Mouse (Mus musculus) heart, embryonic 12.5 days (tissue): ENCODE results near the gene Bcl2l15. TPM values are rescaled to one million over a fixed set of nuclear protein-coding genes. Genes with fewer than 3 reads are reported as not detected.

Experiments used
- ATAC-seq: fragments of 200-750 bp; cut with Nextera tagmentation; 2 replicates; pipeline ENCODE4 v1.8.0; 2017; ENCODE audit warnings: moderate TSS enrichment, moderate library complexity; ENCODE audit not compliant: insufficient number of reproducible peaks, low FRiP score
- H3K27ac ChIP-seq: fragments of 300-500 bp; sonication (generic); 2 replicates; pipeline ENCODE4 v1.5.1; 2016; ENCODE audit warnings: mild to moderate bottlenecking, moderate library complexity; ENCODE audit not compliant: poor library complexity, severe bottlenecking
- H3K27me3 ChIP-seq: fragments of 300-500 bp; sonication (generic); replicated peaks from 2 replicates; pipeline ENCODE4 v1.6.1; 2016; ENCODE audit warnings: mild to moderate bottlenecking, moderate library complexity
- H3K36me3 ChIP-seq: fragments of 300-500 bp; sonication (generic); 2 replicates; pipeline ENCODE4 v1.6.1; 2016; ENCODE audit warnings: mild to moderate bottlenecking, moderate library complexity
- H3K4me1 ChIP-seq: fragments of 300-500 bp; sonication (generic); replicated peaks from 2 replicates; pipeline ENCODE4 v1.6.1; 2016; ENCODE audit warnings: mild to moderate bottlenecking
- H3K4me2 ChIP-seq: fragments of 300-500 bp; sonication (generic); 2 replicates; pipeline ENCODE4 v1.6.1; 2016; ENCODE audit warnings: mild to moderate bottlenecking, moderate library complexity
- H3K4me3 ChIP-seq: fragments of 300-500 bp; sonication (generic); 2 replicates; pipeline ENCODE4 v1.5.1; 2016; ENCODE audit warnings: mild to moderate bottlenecking
- H3K9ac ChIP-seq: fragments of 300-500 bp; sonication (generic); 2 replicates; pipeline ENCODE4 v1.6.1; 2016; ENCODE audit warnings: mild to moderate bottlenecking, moderate library complexity
- H3K9me3 ChIP-seq: fragments of 300-500 bp; sonication (generic); replicated peaks from 2 replicates; pipeline ENCODE4 v1.6.1; 2016; ENCODE audit warnings: mild to moderate bottlenecking, moderate library complexity
- WGBS: fragments of 180-500 bp; shearing (Covaris S2); methylation state at CpG from one replicate; pipeline ENCODE4 v1.1.7; 2016; 5-methylcytosine and 5-hydroxymethylcytosine counted together
- polyA plus RNA-seq: library from polyadenylated mRNA; unstranded; fragments of >200 nt; fragmentation: Nextera tagmentation; extraction: Ambion mirVana; gene quantifications from 2 replicates; pipeline ENCODE4 v1.2.1, GENCODE M21; 2016

Bcl2l15 gene
- polyA plus RNA-seq, 1 experiment from 2014 or later: 0.32 TPM

GRCm38 (mm10) chr3:103872663-103873098 lies 40.3 kb downstream of the Bcl2l15 start:
- WGBS: 58% methylated on average over 3 of the region's 3 CpGs
- H3K4me2 ChIP-seq: no peak overlapping the region
- no peak overlapping the region for H3K27ac ChIP-seq
- no peaks in the 10 kb centered on the region for H3K9me3 ChIP-seq
- H3K4me1 ChIP-seq: no peaks in the 10 kb centered on the region
- ATAC-seq: no peak
- no peak overlapping the region for H3K4me3 ChIP-seq
- H3K9ac ChIP-seq: no peak overlapping the region
- H3K27me3 ChIP-seq: peaks cover 2% of the 10 kb centered on the region; the same call in 1 of the 2 replicates
- no peaks in the 10 kb centered on the region for H3K36me3 ChIP-seq

- H3K9ac ChIP-seq: no peak overlapping the region
- H3K4me2 ChIP-seq: no peak overlapping the region
- 54% methylated on average over 7 of the region's 7 CpGs for WGBS
- H3K4me1 ChIP-seq: no peaks in the 10 kb centered on the region
- no peak overlapping the region for H3K27ac ChIP-seq
- H3K9me3 ChIP-seq: no peaks in the 10 kb centered on the region
- no peak overlapping the region for H3K4me3 ChIP-seq
- no peaks in the 10 kb centered on the region for H3K36me3 ChIP-seq
- H3K27me3 ChIP-seq: peaks cover 2% of the 10 kb centered on the region; the same call in 1 of the 2 replicates
- ATAC-seq: no peak
Observed at GRCm38 (mm10) chr3:103874329-103874728, 41.9 kb downstream of the Bcl2l15 start.

- H3K27me3 ChIP-seq: no peaks in the 10 kb centered on the region
- H3K9ac ChIP-seq: no peak overlapping the region
- H3K9me3 ChIP-seq: no peaks in the 10 kb centered on the region
- H3K4me1 ChIP-seq: 0 out of 2 replicates have a peak, but pooled peaks cover 3% of the 10 kb centered on the region
- no peak overlapping the region for H3K4me2 ChIP-seq
- no peak overlapping the region for H3K4me3 ChIP-seq
- no peak for ATAC-seq
- no peaks in the 10 kb centered on the region for H3K36me3 ChIP-seq
- H3K27ac ChIP-seq: no peak overlapping the region
- WGBS: 71% methylated on average over 11 of the region's 11 CpGs
Observed at GRCm38 (mm10) chr3:103885946-103886345, 53.5 kb downstream of the Bcl2l15 start.

DNA sequence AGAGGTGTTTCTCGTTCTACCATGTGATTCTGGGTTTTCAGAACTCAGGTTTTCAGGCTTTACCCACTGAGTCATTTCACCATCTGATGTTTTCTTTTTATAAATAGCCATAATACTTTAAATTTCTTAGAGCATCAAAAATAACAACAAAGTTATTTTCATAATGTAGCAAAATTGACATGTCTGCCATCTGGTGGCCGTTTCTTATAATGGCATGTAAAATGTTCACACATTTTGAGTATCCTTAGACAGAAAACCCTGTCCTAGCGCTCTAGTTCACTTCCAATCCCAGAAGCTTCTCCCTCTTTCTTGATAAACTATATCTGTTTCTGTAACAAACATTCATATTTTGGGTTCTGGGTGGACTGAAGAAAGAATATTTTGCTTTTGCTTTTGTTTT lies 55.2 kb downstream of the Bcl2l15 start:
- no peaks in the 10 kb centered on the region for H3K4me1 ChIP-seq
- no peak for ATAC-seq
- WGBS: 41% methylated on average over 3 of the region's 3 CpGs
- no peaks in the 10 kb centered on the region for H3K9me3 ChIP-seq
- no peaks in the 10 kb centered on the region for H3K36me3 ChIP-seq
- no peaks in the 10 kb centered on the region for H3K27me3 ChIP-seq
- H3K27ac ChIP-seq: no peak overlapping the region
- H3K4me2 ChIP-seq: no peak overlapping the region
- H3K4me3 ChIP-seq: no peak overlapping the region
- no peak overlapping the region for H3K9ac ChIP-seq

DNA sequence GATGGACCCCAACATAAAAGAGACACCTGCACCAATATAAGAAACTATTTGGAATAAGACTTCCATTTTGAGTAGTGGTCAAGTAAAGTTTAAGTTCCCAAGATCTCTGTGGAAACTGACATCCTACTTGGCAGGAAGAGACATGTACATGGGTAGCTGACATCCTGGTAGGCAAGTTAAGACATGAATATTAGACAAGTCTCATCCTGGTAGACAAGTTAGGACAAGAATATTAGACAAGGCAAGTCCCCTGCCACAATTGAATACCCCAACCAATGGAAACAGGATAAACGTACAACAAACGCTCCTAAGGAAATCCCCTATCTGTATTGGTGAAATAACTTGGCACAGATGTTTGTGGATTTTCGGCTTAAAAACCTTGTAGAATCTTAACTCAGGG lies 61.0 kb downstream of the Bcl2l15 start:
- Histone ChIP-seq H3K4me3 (no peak overlapping the region), H3K9ac (no peak overlapping the region), H3K9me3 (no peaks in the 10 kb centered on the region), H3K4me1 (no peaks in the 10 kb centered on the region), H3K27ac (no peak overlapping the region), H3K4me2 (no peak overlapping the region), H3K36me3 (no peaks in the 10 kb centered on the region), H3K27me3 (no peaks in the 10 kb centered on the region)
- 79% methylated on average over 3 of the region's 3 CpGs for WGBS
- ATAC-seq: no peak

Other genes with a start within 250 kb of the Bcl2l15 start
- gene Atg4a-ps, start 186.5 kb upstream of the Bcl2l15 start, polyA plus RNA-seq: not detected in 2 replicates
- gene Olfml3, start 94.6 kb upstream of the Bcl2l15 start, polyA plus RNA-seq: 19.5 and 20.5 TPM in 2 replicates
- gene Gm10964, start 93.2 kb upstream of the Bcl2l15 start, polyA plus RNA-seq: not detected in 2 replicates
- gene Hipk1, start 41.0 kb upstream of the Bcl2l15 start, polyA plus RNA-seq: 13.5 and 14.9 TPM in 2 replicates
- gene Dclre1b, start 23.2 kb upstream of the Bcl2l15 start, polyA plus RNA-seq: 18.1 and 19.8 TPM in 2 replicates
- gene Ap4b1, start 23.1 kb upstream of the Bcl2l15 start, polyA plus RNA-seq: 16.2 and 16.5 TPM in 2 replicates
- 0.12 and 0.27 TPM in 2 replicates for gene Gm43064, start 23.0 kb upstream of the Bcl2l15 start, polyA plus RNA-seq
- 0.54 and 0.82 TPM in 2 replicates for gene Ptpn22, start 27.2 kb downstream of the Bcl2l15 start, polyA plus RNA-seq
- 8.0 and 8.4 TPM in 2 replicates for gene Rsbn1, start 81.5 kb downstream of the Bcl2l15 start, polyA plus RNA-seq
- gene Phtf1, start 135.5 kb downstream of the Bcl2l15 start, polyA plus RNA-seq: 23.3 and 23.9 TPM in 2 replicates